Mouse (Mus musculus): ENCODE measurements around the gene Asb9. TPM values are rescaled to one million over a fixed set of nuclear protein-coding genes. Genes with fewer than 3 reads are reported as not detected.

The Asb9 gene
- total and polyA plus RNA-seq, 2 experiments from 2014 or later: not detected

DNA sequence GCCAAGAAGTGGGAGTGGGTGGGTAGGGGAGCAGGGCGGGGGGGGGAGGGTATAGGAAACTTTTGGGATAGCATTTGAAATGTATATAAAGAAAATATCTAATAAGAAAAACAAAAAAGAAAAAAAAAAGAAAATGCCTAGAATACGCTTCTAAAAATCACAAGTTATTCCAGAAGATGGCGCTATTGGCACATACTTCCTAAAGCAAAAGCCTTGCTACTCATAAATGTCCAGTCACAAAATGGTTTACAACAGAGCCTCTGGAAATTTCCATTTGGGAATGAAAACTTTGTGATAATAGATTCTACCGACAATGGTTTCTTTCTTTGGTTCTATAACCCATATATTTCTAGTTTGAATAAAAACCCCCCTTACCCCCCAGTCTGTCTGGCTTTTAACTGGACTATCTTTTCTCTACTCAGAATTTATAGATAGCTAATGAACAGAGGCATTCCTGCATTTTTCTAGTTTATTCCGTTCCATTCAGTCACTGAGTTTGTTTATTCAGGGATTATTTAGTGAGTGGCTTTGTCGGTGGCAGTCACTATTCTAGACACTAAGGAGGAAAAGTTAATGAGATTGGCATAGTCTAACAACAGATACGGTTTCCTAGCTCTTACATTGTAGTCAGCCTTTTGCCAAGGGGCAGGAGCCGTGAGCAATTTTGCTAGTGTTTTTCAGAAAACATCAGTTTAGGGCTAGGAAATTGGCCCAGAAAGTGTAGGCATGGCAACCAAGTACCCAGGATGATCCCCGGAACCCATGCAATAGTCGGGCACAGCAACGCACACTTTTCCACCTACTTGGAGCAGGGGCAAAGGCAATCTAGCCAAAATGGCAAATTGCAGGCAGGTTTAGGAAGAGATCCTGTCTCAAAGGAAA, 35.5 kb downstream of the Asb9 start:
- no peaks in the 10 kb centered on the region for H3K9me3 ChIP-seq (ENCODE audit: low read length)
- peak; percentile 60 for TF ChIP-seq CTCF (IDR thresholded peaks at IDR 0.05; ENCODE audit: low read depth)
- H3K36me3 ChIP-seq (ENCODE audit: insufficient read depth): no peaks in the 10 kb centered on the region
- 0 out of 2 replicates have a peak overlapping the region, but pooled peaks have one; percentile 17 for H3K4me2 ChIP-seq (ENCODE audit: low read depth)
- ATAC-seq (peak; percentile 23; the same call in 1 of the 2 replicates), DNase-seq (peak; percentile 71)
- H3K27ac ChIP-seq (ENCODE audit: low read depth, low read length): no peak overlapping the region
- no peaks in the 10 kb centered on the region for H3K27me3 ChIP-seq (ENCODE audit: insufficient read depth, low read length)
- no peak overlapping the region for H3K4me3 ChIP-seq (ENCODE audit: low read depth, low read length)
- H3K9ac ChIP-seq: no peak overlapping the region
- no peaks in the 10 kb centered on the region for H3K4me1 ChIP-seq (ENCODE audit: insufficient read depth)
- WGBS: 29% methylated on average over 11 of the region's 11 CpGs

DNA sequence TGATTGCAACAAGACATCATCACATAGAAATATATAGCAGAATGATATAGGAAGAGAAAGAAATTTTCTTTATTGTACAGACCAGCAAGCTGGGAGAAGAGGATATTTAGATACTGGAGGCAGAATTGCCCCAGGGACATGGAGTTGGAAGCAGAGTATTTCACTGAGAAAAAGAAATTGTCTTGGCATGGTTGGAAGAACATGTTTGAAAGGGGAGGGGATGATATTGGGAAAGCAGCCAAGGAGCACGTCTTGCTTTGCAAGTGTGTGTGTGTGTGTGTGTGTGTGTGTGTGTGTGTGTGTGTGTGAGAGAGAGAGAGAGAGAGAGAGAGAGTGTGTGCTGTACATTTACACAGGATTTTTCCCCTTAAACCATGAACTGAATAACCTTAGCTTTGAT, 64.1 kb downstream of the Asb9 start:
- no peak overlapping the region for H3K9ac ChIP-seq
- TF ChIP-seq CTCF (IDR thresholded peaks at IDR 0.05; ENCODE audit: low read depth): no peak
- H3K27ac ChIP-seq (ENCODE audit: low read depth, low read length): no peak overlapping the region
- no peak for DNase-seq
- no peak for ATAC-seq
- no peaks in the 10 kb centered on the region for H3K27me3 ChIP-seq (ENCODE audit: insufficient read depth, low read length)
- H3K9me3 ChIP-seq (ENCODE audit: low read length): no peaks in the 10 kb centered on the region
- H3K4me3 ChIP-seq (ENCODE audit: low read depth, low read length): no peak overlapping the region
- 26% methylated on average over 1 of the region's 1 CpGs for WGBS
- no peaks in the 10 kb centered on the region for H3K36me3 ChIP-seq (ENCODE audit: insufficient read depth)
- no peaks in the 10 kb centered on the region for H3K4me1 ChIP-seq (ENCODE audit: insufficient read depth)
- no peak overlapping the region for H3K4me2 ChIP-seq (ENCODE audit: low read depth)

DNA sequence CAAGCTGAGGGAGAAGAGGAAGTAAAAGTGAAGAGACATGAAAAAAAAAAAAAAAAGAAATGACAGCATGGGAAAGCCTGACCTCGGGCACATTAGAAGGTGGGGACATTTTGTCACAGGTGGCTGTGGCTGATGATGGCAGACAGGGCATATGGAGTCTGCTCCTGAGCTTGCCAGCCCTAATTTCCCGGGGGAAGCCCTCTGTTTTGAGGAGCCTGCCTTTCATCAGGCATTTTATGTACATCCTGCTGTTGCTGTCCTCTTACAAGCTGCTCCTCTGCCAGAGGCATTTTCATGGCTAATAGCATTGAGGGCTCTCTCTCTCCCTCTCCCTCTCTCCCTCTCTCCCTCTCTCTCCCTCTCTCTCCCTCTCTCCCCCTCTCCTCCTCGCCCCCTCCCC, 70.8 kb downstream of the Asb9 start:
- no peak for TF ChIP-seq CTCF (IDR thresholded peaks at IDR 0.05; ENCODE audit: low read depth)
- Histone ChIP-seq H3K4me1 (ENCODE audit: insufficient read depth) (no peaks in the 10 kb centered on the region), H3K4me3 (ENCODE audit: low read depth, low read length) (no peak overlapping the region), H3K4me2 (ENCODE audit: low read depth) (no peak overlapping the region), H3K27ac (ENCODE audit: low read depth, low read length) (no peak overlapping the region), H3K9ac (no peak overlapping the region), H3K36me3 (ENCODE audit: insufficient read depth) (no peaks in the 10 kb centered on the region), H3K9me3 (ENCODE audit: low read length) (no peaks in the 10 kb centered on the region), H3K27me3 (ENCODE audit: insufficient read depth, low read length) (no peaks in the 10 kb centered on the region)
- DNase-seq (peak; percentile 1), ATAC-seq (no peak)
- WGBS: 54% methylated on average over 3 of the region's 3 CpGs

Other genes with a start within 250 kb of the Asb9 start
- gene Bmx, start 248.1 kb upstream of the Asb9 start, total RNA-seq (2014; rRNA removed): 0.38 and 1.2 TPM in 2 replicates
- gene Bmx, start 248.1 kb upstream of the Asb9 start, polyA plus RNA-seq (2015; fragmentation: Nextera tagmentation; extraction: Ambion mirVana): 0.33 and 0.39 TPM in 2 replicates
- gene Pir, start 237.0 kb upstream of the Asb9 start, total RNA-seq (2014; rRNA removed): 1.4 and 3.1 TPM in 2 replicates
- gene Pir, start 237.0 kb upstream of the Asb9 start, polyA plus RNA-seq (2015; fragmentation: Nextera tagmentation; extraction: Ambion mirVana): 4.3 and 6.1 TPM in 2 replicates
- gene Vegfd, start 132.9 kb upstream of the Asb9 start, total RNA-seq (2014; rRNA removed): 0.29 and 1.0 TPM in 2 replicates
- gene Vegfd, start 132.9 kb upstream of the Asb9 start, polyA plus RNA-seq (2015; fragmentation: Nextera tagmentation; extraction: Ambion mirVana): 0.54 and 1.0 TPM in 2 replicates
- gene Piga, start 86.5 kb upstream of the Asb9 start, total RNA-seq (2014; rRNA removed): 4.3 and 4.7 TPM in 2 replicates
- gene Piga, start 86.5 kb upstream of the Asb9 start, polyA plus RNA-seq (2015; fragmentation: Nextera tagmentation; extraction: Ambion mirVana): 2.5 and 3.4 TPM in 2 replicates
- 1.6 TPM in 1 of 2 replicates, not detected in the other for gene Asb11, start 69.3 kb upstream of the Asb9 start, total RNA-seq (2014; rRNA removed)
- 0.10 and 0.13 TPM in 2 replicates for gene Asb11, start 69.3 kb upstream of the Asb9 start, polyA plus RNA-seq (2015; fragmentation: Nextera tagmentation; extraction: Ambion mirVana)

Data from forebrain, postnatal 0 days (tissue).